Mouse (Mus musculus) left cerebral cortex, postnatal 10 days (tissue): ENCODE data around the gene Dpp8. TPM values are rescaled to one million over a fixed set of nuclear protein-coding genes. Genes with fewer than 3 reads are reported as not detected.
"Not testable (repeated sequence)": the region's sequence is repeated elsewhere in the genome, so short reads cannot be mapped to it uniquely, and the experiment has no call there.

Source experiments
- DNase-seq, 2 experiments: peaks; one replicate each; pipeline ENCODE4 v3.0.0; 2021 to 2022; ENCODE audit warnings: low spot score in 2 of 2, mixed read lengths in 1 of 2; ENCODE audit errors: extremely low spot score in 1 of 2
- intact Hi-C: fragments of 180-260 bp; cut with DNase I; formaldehyde crosslinking; loops from one replicate; pipeline ENCODE4 v1.15.1; 2025
- total RNA-seq, 2 experiments: library from RNA; stranded (reverse); gene quantifications; 2 replicates each; pipeline ENCODE4 v1.2.3; 2021

Dpp8 gene
- total RNA-seq = 100 to 1,000 TPM; 128 to 131 TPM

DNA sequence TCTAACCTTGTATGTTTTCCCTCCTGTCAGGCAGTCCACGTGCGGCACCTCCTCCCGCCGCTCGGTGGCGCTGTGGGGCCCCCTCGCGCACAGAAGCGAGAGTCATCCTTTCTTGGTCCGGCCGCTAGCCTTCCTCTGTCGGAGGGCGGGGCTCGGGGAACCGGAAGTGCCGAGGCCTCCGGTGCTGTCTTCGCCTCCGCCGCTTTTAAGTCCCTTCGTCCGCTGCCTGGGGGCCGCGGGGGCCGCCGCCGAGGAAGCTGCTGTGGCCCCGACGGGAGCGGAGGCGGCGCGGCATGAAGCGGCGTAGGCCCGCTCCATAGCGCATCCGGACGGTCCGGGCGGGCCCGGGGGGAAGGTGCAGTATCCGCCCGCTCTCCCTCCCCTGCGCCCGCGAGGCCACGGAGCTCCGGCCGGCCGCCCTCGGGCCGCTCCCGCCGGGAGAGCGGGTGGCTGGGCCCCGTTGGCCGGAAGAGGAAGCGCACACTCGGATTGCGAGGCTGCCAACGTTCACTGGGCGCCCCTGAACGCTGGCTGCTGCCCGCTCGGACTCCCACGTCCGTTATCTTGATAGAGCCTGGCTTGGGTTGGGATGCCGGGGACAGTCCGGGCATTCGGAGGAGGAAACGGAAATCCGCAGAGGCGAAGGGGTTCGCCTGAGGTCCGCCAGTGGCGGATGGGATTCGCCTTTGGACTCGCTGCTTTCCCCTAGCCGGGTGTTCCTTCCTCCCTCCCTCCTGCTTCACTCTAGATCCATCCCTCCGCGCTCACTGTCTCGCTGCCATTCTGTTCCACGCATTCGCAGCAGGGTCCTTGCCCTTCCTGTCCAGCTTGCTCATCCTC, at the start of gene Dpp8:
Dpp8 (plus strand) TSS at position 146 of the 840 bp plus-strand sequence.
- intact Hi-C loops = no loop called here
- DNase-seq = peak; percentile 88 to 96

GRCm38 (mm10) chr9:64985037-64985794, 47.0 kb upstream of the Dpp8 start:
- intact Hi-C loops = no loop called here
- DNase-seq = no peak

- DNase-seq = no peak
Measured at GRCm38 (mm10) chr9:64985807-64986206, 46.4 kb upstream of the Dpp8 start.

DNA sequence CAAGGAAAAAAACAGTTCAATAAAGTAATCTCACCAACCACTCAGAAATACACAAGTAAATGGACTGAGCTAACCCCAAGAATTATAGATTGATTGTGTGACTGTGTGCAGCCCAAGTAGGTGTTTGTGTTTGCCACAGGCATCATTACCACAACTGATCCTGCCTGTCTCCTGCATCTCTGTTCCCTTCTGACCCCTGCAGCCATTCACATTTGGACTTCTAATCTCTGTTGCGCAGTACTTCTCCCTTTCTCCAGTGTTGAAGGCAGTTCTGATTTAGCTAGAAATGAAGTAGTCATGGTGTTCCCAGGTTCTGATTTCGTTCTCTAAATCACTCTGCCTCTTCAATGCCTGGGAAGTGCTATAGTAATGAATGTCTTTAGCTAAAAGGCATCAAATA, 44.6 kb upstream of the Dpp8 start:
- intact Hi-C loops = no loop called here
- DNase-seq = no peak

More at GRCm38 (mm10) chr9:64985807-64986206, 46.4 kb upstream of the Dpp8 start:
- intact Hi-C loops = no loop called here

DNA sequence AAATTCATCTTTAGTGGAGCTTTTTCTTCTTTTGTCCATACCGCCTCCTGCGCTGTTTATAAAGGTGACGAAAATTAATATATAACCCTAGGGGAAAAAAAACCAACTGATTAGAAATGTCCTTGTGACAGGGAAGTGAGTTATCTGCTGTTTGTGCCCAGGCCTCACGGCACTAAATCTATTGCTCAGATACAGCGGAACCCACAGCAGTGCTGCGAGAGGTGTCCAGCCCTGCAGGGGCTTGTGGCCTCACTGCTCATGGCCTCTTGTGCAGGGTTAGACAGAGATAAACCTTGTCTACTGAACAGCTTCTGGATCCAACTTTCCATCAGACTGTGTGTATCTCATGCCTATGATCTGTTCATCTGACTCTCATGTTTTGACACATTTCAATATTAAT, 43.8 kb upstream of the Dpp8 start:
- intact Hi-C loops = no loop called here
- DNase-seq = no peak

- DNase-seq = peak in 1 of 2 experiments; percentile 13
- intact Hi-C loops = no loop called here
Measured at GRCm38 (mm10) chr9:64990291-64990690, 41.9 kb upstream of the Dpp8 start.

- intact Hi-C loops, DNase-seq: not testable (repeated sequence)
Measured at GRCm38 (mm10) chr9:64995464-64995863, 36.8 kb upstream of the Dpp8 start.

DNA sequence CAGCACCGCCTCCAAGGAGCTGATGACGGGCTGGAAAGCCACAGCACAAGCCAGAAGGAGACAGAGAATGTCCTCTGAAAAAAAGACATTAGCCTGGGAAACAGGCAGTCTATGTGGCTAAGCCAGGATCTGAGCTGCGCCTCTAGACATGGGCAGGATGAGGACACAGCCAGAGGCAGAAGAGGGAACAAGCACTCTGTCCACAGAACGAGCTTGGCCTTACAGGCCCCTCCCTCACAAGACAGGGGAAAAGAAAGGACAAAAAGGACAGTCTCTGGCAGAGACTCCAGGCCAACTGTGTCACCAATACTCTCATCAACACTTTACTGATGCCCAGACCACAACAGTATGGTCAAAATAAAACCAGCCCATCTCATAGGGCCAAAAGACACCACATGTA, 30.7 kb upstream of the Dpp8 start:
- intact Hi-C loops = no loop called here

DNA sequence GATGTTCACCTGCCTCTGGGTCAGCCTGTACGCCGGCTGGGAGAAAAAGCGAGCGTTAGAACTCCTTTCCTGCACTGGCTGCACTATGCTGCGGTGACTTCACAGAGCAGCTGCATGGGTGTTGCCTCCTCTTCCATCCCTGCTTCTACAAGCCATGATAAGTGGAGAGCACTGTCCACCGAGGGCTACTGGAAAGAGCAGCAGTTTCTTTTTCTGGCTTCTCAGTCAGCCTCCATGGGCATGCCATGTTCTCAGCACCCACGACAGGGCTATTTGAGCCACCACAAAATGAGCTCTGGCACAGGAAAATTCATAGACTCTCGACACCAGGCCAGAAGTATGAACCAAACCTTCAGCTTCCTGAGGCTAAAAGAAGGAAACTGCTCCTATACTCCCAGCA, 26.5 kb upstream of the Dpp8 start:
- intact Hi-C loops = no loop called here
- DNase-seq = no peak

More for the DNA sequence above, 30.7 kb upstream of the Dpp8 start:
- no peak for DNase-seq

DNA sequence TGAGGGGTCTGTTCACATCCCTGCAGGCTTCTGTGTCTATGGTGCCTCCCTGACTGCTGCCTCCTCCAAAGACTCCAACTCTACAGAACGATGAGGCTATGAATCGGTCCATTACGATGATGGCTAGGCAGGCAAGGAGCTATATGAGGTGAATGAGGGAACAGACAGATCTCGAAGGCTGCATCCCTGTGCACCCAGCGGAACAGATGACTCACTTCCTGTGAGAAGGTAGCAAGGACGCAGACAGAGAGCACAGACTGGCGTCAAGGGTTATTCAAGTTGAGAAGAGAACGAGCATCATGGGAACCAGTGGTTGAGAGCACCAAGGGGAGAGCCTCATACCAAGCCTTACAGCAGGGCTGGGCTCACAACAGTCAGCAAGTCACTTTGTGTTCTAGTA, 21.6 kb upstream of the Dpp8 start:
- intact Hi-C loops = no loop called here

DNA sequence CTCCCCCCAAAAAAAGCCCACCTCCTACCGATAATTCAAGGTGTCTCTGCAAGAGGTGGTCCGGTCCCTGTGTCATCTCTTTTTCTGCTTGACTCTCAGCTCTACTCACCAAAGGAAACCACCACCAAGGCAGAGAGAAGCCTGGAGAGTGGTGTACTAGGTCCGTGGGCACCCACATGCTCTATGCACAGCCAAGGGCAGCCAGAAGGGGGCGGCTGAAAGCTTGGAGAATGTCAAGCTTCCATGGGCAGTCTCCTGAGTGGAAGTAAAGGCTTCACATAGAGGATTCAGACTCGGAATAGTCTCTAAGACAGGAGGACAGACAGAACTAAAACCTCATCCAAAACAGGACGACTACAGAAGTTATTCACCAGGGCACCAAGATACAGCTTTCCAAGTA, 20.9 kb upstream of the Dpp8 start:
- peak in 1 of 2 experiments; percentile 52 for DNase-seq
- intact Hi-C loops = no loop called here

More for the DNA sequence above, 21.6 kb upstream of the Dpp8 start:
- DNase-seq = no peak

GRCm38 (mm10) chr9:65015461-65016222, 16.6 kb upstream of the Dpp8 start:
- intact Hi-C loops = no loop called here
- no peak for DNase-seq

DNA sequence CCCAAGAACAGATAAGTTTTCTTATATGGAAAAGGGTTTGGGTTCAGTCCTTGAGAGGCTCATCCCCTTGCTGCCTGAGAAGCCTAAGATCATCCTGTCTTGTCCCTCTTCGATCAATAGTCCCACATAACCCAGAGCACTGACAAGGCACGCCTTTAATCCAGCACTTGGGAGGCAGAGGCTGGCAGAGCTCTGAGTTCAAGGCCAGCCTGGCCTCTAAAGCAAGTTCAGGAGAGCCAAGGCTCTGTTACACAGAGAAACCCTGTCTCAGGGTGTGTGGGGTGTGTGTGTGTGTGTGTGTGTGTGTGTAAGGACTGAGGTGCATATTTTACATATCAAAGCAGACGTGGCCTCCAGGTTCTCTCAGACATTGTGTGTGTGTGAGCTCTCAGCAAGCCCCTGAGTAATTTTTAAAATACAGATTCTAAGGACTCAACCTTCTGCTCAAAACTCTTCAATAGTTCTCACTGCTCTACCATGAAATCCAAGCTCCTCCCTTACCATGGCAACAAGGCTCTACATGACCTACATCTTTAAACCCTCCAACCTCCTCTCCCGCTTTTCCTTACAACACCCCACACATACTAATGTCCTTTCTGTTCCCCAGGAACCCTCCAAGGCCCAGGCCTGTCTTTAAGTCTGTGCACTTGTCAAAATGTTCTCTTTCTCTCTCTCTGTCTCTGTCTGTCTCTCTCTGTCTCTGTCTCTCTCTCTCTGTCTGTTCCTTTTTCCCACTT, 15.8 kb upstream of the Dpp8 start:
- DNase-seq = no peak
- intact Hi-C loops = no loop called here

GRCm38 (mm10) chr9:65016978-65017827, 15.0 kb upstream of the Dpp8 start:
- intact Hi-C loops = no loop called here
- no peak for DNase-seq

- no peak for DNase-seq
- intact Hi-C loops = no loop called here
Measured at GRCm38 (mm10) chr9:65017896-65018295, 14.3 kb upstream of the Dpp8 start.

- DNase-seq = no peak
- intact Hi-C loops = no loop called here
Measured at GRCm38 (mm10) chr9:65018588-65019121, 13.6 kb upstream of the Dpp8 start.

DNA sequence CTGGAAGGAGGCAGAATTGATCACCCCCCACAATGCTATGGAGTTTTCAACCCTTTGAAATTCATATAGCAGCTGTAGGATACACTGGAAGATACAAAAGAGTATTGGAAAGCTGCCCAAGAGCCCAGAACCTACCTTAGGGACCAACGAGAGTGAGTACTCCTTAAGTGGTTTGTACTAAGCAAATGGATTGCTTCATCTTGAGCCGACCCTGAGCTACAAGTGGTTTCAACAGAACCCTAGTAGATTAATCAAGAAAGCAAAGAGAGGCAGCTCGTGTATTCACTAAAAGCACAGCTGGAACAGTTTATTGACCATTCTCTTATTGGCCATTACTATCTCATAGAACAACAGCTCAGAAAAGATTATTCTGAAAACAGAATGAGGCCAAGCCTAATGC, 13.1 kb upstream of the Dpp8 start:
- DNase-seq = no peak
- intact Hi-C loops = no loop called here

DNA sequence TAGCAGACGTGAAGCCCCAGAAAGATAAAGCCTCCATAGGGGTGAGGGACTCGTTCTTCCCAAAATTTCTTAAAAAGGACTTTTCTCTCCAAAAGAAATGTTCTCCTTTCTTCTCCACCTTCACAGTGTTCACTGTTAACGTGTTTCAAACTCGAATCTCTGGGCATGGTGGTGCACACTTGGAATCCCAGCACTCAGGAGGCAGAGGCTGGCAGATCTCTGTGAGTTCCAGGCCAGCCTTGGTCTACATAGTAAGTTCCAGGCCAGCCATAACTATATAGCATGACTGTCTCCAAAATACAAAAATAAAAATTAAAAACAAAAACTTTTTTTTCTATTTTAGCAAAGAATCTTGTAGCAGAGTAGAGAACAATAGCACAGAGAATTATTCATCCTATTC, 12.1 kb upstream of the Dpp8 start:
- DNase-seq = no peak
- intact Hi-C loops = no loop called here
